Mouse (Mus musculus): ENCODE measurements around the gene Tmem119. TPM values are rescaled to one million over a fixed set of nuclear protein-coding genes. Genes with fewer than 3 reads are reported as not detected.

The Tmem119 gene
- 61.4 and 69.3 TPM in 2 replicates for polyA plus RNA-seq (2012; rRNA removed)

DNA sequence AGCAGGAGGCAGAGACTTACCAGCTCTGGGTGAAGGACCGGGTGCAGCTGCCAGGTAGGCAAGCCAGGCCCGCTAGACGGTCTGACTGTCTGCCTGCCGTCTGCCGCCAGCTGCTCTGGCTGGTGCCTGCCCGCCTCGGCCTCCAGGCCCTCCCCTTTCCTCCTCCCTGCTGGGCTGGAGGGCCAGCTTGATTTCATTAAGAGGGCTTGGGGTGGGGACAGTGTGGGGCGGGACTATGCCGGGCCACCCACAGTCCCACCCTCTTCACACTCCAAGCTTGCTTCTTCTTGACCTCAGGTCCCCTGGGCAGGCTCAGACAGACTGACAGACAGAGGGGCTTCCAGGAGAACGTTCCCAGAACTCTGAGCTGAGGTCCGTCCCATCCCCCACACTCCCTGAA is at the start of gene Tmem119:
Gene Tmem119, minus strand, starts transcription at position 237 of the 400 bp plus-strand sequence.

DNA sequence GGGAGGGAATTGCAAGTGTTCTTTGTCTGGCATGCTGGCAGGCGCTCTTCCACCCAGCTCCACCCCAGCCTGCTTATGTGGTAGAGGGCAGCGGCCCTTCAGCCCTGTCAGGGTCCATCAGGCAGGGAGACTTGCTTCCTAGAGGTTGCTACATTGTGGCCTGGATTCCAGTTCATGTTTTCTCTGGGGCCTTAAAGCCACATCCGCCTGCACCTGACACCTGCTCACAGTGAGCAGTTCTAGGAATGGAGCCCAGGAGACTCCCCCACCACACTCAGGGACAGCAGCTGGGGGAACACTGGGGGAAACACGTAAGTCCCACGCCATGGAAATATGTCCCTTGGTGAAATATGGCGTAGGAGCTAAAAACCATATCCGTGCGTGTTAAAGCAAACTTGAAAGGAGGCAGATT is 32.2 kb upstream of the Tmem119 start, which contains the start of gene Selplg:
Gene Selplg, minus strand, starts transcription at position 155 of the 412 bp plus-strand sequence.

GRCm38 (mm10) chr5:113772450-113772895 is 27.8 kb downstream of the Tmem119 start, which contains the start of the genes Sart3 and Iscu:
TSS of gene Sart3 (minus strand) at chr5:113772510.
TSS of gene Iscu (plus strand) at chr5:113772748.

Other genes starting within 250 kb of the Tmem119 start
- 14.9 and 21.3 TPM in 2 replicates for gene Cmklr1, start 150.1 kb downstream of the Tmem119 start, polyA plus RNA-seq (2012; rRNA removed)
- gene 1700069L16Rik, start 75.7 kb downstream of the Tmem119 start, polyA plus RNA-seq (2012; rRNA removed), result not detected in 2 replicates
- 8.2 and 8.5 TPM in 2 replicates for gene Ficd, start 64.7 kb downstream of the Tmem119 start, polyA plus RNA-seq (2012; rRNA removed)
- gene Sart3, start 28.0 kb downstream of the Tmem119 start, polyA plus RNA-seq (2012; rRNA removed), result 18.5 and 25.6 TPM in 2 replicates
- 77.5 and 87.6 TPM in 2 replicates for gene Iscu, start 27.8 kb downstream of the Tmem119 start, polyA plus RNA-seq (2012; rRNA removed)
- 27.4 and 30.8 TPM in 2 replicates for gene Selplg, start 32.1 kb upstream of the Tmem119 start, polyA plus RNA-seq (2012; rRNA removed)
- 133 and 140 TPM in 2 replicates for gene Coro1c, start 108.2 kb upstream of the Tmem119 start, polyA plus RNA-seq (2012; rRNA removed)
- 8.7 and 10.1 TPM in 2 replicates for gene Ssh1, start 193.4 kb upstream of the Tmem119 start, polyA plus RNA-seq (2012; rRNA removed)
- gene Dao, start 203.2 kb upstream of the Tmem119 start, polyA plus RNA-seq (2012; rRNA removed), result not detected in 2 replicates

All from colon, adult 2 months (tissue).